Mouse (Mus musculus) brain, embryonic 14.5 days (tissue): ENCODE results near the gene Nt5c1a. TPM values are rescaled to one million over a fixed set of nuclear protein-coding genes. Genes with fewer than 3 reads are reported as not detected.

Experiments
- DNase-seq: peaks from one replicate; pipeline ENCODE4 v3.0.0-alpha.2; 2011; ENCODE audit warnings: low read depth
- CTCF ChIP-seq: fragments of 200-500 bp; IDR thresholded peaks from 2 replicates; pipeline ENCODE4 v1.5.1; 2012; ENCODE audit warnings: inconsistent platforms, mild to moderate bottlenecking, moderate library complexity, borderline replicate concordance; ENCODE audit not compliant: insufficient read depth, insufficient read length; ENCODE audit errors: extremely low read depth
- POLR2A ChIP-seq: fragments of 200-500 bp; IDR thresholded peaks from 2 replicates; pipeline ENCODE4 v1.6.1; 2012; ENCODE audit warnings: mild to moderate bottlenecking, inconsistent platforms, borderline replicate concordance; ENCODE audit not compliant: poor library complexity, insufficient read depth, insufficient read length, severe bottlenecking; ENCODE audit errors: extremely low read depth
- polyA plus RNA-seq: library from polyadenylated mRNA; depleted of rRNA; stranded (reverse); fragments of >200 nt; gene quantifications from 2 replicates; pipeline ENCODE4 v1.2.3, GENCODE M21; 2012; rRNA removed

Nt5c1a gene
- polyA plus RNA-seq, 1 experiment, result 0.22 TPM

DNA sequence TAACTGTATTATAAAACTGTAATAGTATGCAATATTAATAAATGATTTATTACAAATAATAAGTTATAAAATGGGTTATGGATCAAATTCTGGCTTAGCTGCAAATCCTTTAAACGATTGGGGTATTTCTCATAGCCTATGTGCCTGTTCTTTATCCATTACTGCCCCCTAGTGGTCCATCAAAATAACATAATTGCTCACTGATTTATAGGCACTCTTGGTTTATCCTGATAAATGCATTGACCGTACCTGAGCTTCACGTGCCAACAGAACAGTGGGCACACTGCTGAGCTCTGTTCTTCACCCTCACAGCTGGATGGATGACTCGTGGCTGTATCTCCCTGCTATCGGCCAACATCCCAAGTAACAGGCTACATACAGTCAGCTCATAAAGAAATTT, 53.3 kb downstream of the Nt5c1a start:
- peak; percentile 38; the same call in 1 of the 2 replicates for TF ChIP-seq CTCF
- no peak for TF ChIP-seq POLR2A
- peak; percentile 89 for DNase-seq

DNA sequence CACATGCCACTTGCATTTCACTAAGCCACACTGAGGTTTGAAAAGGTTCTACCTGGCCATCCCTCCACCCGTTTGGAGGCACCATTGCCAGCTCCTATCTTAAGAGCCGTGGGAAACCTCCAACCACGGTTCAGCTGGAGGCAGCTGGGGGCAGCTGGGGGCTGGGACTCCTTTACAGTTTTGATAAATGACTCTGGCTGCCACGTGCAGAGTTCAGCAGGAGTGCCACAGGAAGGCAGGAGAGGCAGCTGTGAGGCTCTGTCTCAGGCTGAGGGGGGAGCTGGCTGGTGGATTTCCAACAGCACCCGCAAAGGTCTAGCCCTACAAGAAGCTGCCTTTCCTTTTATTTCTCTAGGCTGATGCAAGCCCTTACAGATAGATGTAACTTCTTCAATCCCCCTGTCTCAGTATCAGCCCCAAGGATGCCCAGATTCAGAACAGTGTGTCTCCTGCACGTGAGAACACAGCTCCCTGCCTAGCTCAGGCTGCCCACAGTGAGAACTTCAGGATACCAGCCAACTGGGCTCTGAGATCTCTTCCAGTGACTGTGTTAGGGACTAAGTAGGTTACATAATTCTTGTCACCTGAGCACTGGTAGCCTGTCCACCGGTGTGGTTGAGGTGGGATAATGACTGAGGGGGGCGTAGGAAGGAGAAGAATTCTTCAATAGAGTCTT, 58.9 kb downstream of the Nt5c1a start:
- TF ChIP-seq CTCF, result no peak
- no peak for TF ChIP-seq POLR2A
- DNase-seq, result no peak

DNA sequence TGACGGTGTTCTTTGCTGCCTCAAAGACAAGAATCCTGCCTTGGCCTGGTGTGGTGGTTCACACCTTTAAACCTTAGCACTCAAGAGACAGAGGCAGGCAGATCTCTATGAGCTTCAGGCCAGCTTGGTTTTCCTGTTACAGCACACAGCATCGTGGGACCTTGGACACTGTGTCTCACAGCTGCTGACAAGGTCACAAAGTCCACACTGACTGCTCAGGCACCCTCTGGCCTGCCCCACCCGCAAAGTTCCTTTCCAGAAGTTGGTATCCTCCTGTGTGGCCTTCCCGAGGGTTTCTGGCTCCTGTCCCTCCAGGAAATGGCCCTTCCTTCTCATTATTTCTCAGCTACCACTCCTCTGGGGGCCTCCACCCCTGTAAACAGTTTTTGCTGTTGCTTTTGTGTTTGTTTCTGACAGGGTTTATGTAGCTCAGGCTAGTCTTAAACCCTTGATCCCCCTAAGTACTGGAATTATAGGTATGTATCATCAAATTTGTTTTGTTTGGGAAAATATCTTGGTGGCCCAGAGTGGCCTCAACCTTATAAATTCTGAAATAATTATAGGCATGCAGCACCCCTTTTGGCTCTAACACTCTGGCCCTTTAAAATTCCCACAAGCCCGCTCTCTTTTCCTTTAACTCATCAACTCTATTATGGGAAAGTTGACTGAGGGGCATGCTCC, 60.6 kb downstream of the Nt5c1a start, which contains the start of gene Pabpc4:
Pabpc4 (plus strand) TSS at position 631 of the 681 bp plus-strand sequence.
- no peak for DNase-seq
- TF ChIP-seq POLR2A, result no peak

Other genes starting within 250 kb of the Nt5c1a start
- gene Mfsd2a, start 240.3 kb upstream of the Nt5c1a start, polyA plus RNA-seq, result 44.7 and 51.8 TPM in 2 replicates
- 85.4 and 95.3 TPM in 2 replicates for gene Mycl, start 205.9 kb upstream of the Nt5c1a start, polyA plus RNA-seq
- gene Trit1, start 184.9 kb upstream of the Nt5c1a start, polyA plus RNA-seq, result 19.5 and 20.4 TPM in 2 replicates
- 0.59 and 0.75 TPM in 2 replicates for gene Bmp8b, start 96.3 kb upstream of the Nt5c1a start, polyA plus RNA-seq
- gene Oxct2b, start 85.2 kb upstream of the Nt5c1a start, polyA plus RNA-seq, result 0.33 and 0.59 TPM in 2 replicates
- 34.8 and 40.2 TPM in 2 replicates for gene Ppie, start 61.6 kb upstream of the Nt5c1a start, polyA plus RNA-seq
- 12.2 and 16.5 TPM in 2 replicates for gene Hpcal4, start 18.3 kb upstream of the Nt5c1a start, polyA plus RNA-seq
- gene Heyl, start 32.1 kb downstream of the Nt5c1a start, polyA plus RNA-seq, result 3.4 and 7.5 TPM in 2 replicates
- 79.9 and 85.0 TPM in 2 replicates for gene Pabpc4, start 60.8 kb downstream of the Nt5c1a start, polyA plus RNA-seq
- gene Oxct2a, start 122.1 kb downstream of the Nt5c1a start, polyA plus RNA-seq, result 0.04 and 0.09 TPM in 2 replicates
- 0.15 and 0.25 TPM in 2 replicates for gene Bmp8a, start 141.7 kb downstream of the Nt5c1a start, polyA plus RNA-seq